Mouse (Mus musculus) heart, embryonic 14.5 days (tissue): ENCODE measurements around the gene Tmem131. TPM values are rescaled to one million over a fixed set of nuclear protein-coding genes. Genes with fewer than 3 reads are reported as not detected.

Experiments
- ATAC-seq: fragments of 200-750 bp; cut with Nextera tagmentation; 2 replicates; pipeline ENCODE4 v1.8.0; 2017; ENCODE audit warnings: low read depth, moderate TSS enrichment; ENCODE audit not compliant: insufficient number of reproducible peaks, insufficient read depth, low FRiP score
- H3K27ac ChIP-seq, 2 experiments: fragments of 200-500 bp in 1 of 2; fragments of 300-500 bp in 1 of 2; sonication (generic) in 1 of 2; replicated peaks in 1 of 2; 2 replicates each; pipeline ENCODE4 v1.5.1; 2012 to 2014; ENCODE audit warnings: low read depth in 2 of 2, low read length in 2 of 2, control low read depth in 1 of 2, mild to moderate bottlenecking in 1 of 2, mixed read lengths in 1 of 2; ENCODE audit not compliant: control insufficient read depth in 1 of 2, insufficient read depth in 1 of 2
- H3K27me3 ChIP-seq: fragments of 300-500 bp; sonication (generic); 2 replicates; pipeline ENCODE4 v1.6.1; 2014; ENCODE audit warnings: mild to moderate bottlenecking, low read length, control low read depth; ENCODE audit not compliant: control insufficient read depth, insufficient read depth
- H3K36me3 ChIP-seq: fragments of 300-500 bp; sonication (generic); 2 replicates; pipeline ENCODE4 v1.6.1; 2014; ENCODE audit warnings: mild to moderate bottlenecking, control low read depth, low read length, mixed read lengths; ENCODE audit not compliant: control insufficient read depth, insufficient read depth
- H3K4me1 ChIP-seq, 2 experiments: fragments of 200-500 bp in 1 of 2; fragments of 300-500 bp in 1 of 2; sonication (generic) in 1 of 2; 2 replicates each; pipeline ENCODE4 v1.6.1; 2012 to 2014; ENCODE audit warnings: low read length in 2 of 2, control low read depth in 1 of 2, mixed read lengths in 1 of 2; ENCODE audit not compliant: control insufficient read depth in 2 of 2, insufficient read depth in 2 of 2
- H3K4me2 ChIP-seq: fragments of 300-500 bp; sonication (generic); 2 replicates; pipeline ENCODE4 v1.6.1; 2014; ENCODE audit warnings: mild to moderate bottlenecking, low read length
- H3K4me3 ChIP-seq, 2 experiments: fragments of 200-500 bp in 1 of 2; fragments of 300-500 bp in 1 of 2; sonication (generic) in 1 of 2; 2 replicates each; pipeline ENCODE4 v1.5.1; 2012 to 2014; ENCODE audit warnings: low read length in 2 of 2, mild to moderate bottlenecking in 2 of 2, control low read depth in 1 of 2, low read depth in 1 of 2, moderate library complexity in 1 of 2; ENCODE audit not compliant: control insufficient read depth in 1 of 2, insufficient read depth in 1 of 2
- H3K9ac ChIP-seq: fragments of 300-500 bp; sonication (generic); 2 replicates; pipeline ENCODE4 v1.6.1; 2014; ENCODE audit warnings: mild to moderate bottlenecking, low read length
- H3K9me3 ChIP-seq: fragments of 300-500 bp; sonication (generic); 2 replicates; pipeline ENCODE4 v1.6.1; 2016; ENCODE audit warnings: low read length, control low read depth; ENCODE audit not compliant: control insufficient read depth
- WGBS: fragments of 180-500 bp; shearing (Covaris S2); extraction: QIAGEN DNeasy Blood & Tissue Kit; methylation state at CpG from one replicate; pipeline ENCODE4 v1.1.7; 2014; 5-methylcytosine and 5-hydroxymethylcytosine counted together
- polyA plus RNA-seq: library from polyadenylated mRNA; unstranded; fragments of >200 nt; fragmentation: Nextera tagmentation; extraction: Ambion mirVana; gene quantifications from 2 replicates; pipeline ENCODE4 v1.2.1, GENCODE M21; 2014

Gene Tmem131
- polyA plus RNA-seq, 1 experiment from 2014 or later, result 10.0 TPM

DNA sequence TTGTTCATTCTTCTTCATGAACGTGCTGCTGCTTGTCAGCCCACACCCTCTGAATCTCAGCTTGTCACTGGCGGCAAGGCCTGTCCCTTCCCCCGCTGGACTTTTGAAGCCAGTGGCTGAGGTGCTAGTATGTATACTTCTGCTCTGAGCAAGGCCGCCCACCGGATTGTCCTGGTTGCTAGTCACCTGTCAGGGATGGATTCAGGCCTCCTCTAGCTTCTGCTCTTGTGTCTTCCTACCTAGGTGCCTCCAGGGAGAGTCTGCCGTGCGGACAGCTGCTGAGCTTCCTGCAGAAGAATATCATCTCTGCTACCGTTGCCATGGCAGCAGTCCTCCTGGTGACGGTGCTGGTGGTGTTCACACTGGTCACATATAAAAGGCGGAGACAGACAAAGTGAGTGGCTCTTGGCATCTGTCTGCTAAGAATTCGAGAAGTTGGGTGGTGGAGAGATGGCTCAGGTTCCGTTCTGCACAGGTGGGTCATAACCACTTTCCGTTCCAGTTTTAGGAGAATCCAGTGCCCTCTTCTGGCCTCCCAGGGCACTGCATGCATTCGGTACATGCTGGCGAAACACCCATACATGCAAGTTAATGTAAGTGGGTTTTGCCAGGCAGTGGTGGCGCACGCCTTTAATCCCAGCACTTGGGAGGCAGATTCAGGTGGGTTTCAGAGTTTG, 199.1 kb downstream of the Tmem131 start:
- Histone ChIP-seq H3K4me3 (peak overlapping the region in 1 of 2 experiments; percentile 21; a peak in 2 of 4 replicates), H3K4me1 (peaks cover 0 to 3% of the 10 kb centered on the region in 2 experiments; a peak in 2 of 4 replicates), H3K27ac (no peak overlapping the region), H3K36me3 (no peaks in the 10 kb centered on the region), H3K27me3 (no peaks in the 10 kb centered on the region; the same call in 1 of the 2 replicates), H3K9me3 (0 out of 2 replicates have a peak, but pooled peaks cover 3% of the 10 kb centered on the region), H3K9ac (no peak overlapping the region), H3K4me2 (peak overlapping the region; percentile 38)
- WGBS, result 29% methylated on average over 17 of the region's 17 CpGs
- ATAC-seq, result no peak; the same call in none of the 2 replicates

DNA sequence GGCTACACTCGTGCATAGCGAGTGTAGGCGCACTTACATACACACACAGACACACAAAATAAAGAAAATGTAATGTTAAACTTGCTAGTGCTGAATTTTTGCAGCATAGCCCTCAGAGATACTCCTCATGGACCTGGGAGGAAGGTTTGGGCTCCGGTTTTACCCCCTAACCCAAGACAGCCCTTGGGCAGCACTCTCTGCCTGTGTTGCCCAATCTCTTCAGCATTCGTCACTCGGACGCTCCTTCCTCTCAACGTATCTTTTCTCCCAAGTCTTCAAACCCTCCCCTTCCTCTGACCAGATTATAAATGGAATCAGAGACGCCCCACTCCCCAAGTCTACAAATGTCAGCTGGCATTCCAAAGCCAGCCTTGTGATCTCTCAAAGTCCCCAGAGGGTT, 200.4 kb downstream of the Tmem131 start:
- H3K4me3 ChIP-seq, result no peak overlapping the region
- no peaks in the 10 kb centered on the region; the same call in 1 of the 2 replicates for H3K27me3 ChIP-seq
- ATAC-seq, result no peak
- H3K9ac ChIP-seq, result no peak overlapping the region
- H3K36me3 ChIP-seq, result no peaks in the 10 kb centered on the region
- WGBS, result 65% methylated on average over 9 of the region's 9 CpGs
- peaks cover 0 to 3% of the 10 kb centered on the region in 2 experiments; a peak in 2 of 4 replicates for H3K4me1 ChIP-seq
- H3K27ac ChIP-seq, result no peak overlapping the region
- H3K4me2 ChIP-seq, result no peak overlapping the region
- H3K9me3 ChIP-seq, result no peaks in the 10 kb centered on the region

Other genes starting within 250 kb of the Tmem131 start
- 0.18 TPM in 1 of 2 replicates, not detected in the other for gene 4933424G06Rik, start 233.5 kb downstream of the Tmem131 start, polyA plus RNA-seq
- 74.4 and 79.1 TPM in 2 replicates for gene Actr1b, start 229.2 kb downstream of the Tmem131 start, polyA plus RNA-seq
- 0.20 and 0.23 TPM in 2 replicates for gene Zap70, start 181.9 kb downstream of the Tmem131 start, polyA plus RNA-seq
- 0.50 TPM in 1 of 2 replicates, not detected in the other for gene Vwa3b, start 82.9 kb upstream of the Tmem131 start, polyA plus RNA-seq